Mouse (Mus musculus) kidney, embryonic 15.5 days (tissue): ENCODE measurements at regions not wholly inside any gene's neighbourhood (a gene's known extent, or its start where the extent isn't known, plus 50 kb on each side); places are given as distances from the start of the nearest gene placed in this dataset.

ENCODE experiments used
- ATAC-seq: fragments of 200-750 bp; cut with Nextera tagmentation; replicated peaks from 2 replicates; pipeline ENCODE4 v1.8.0; 2017; ENCODE audit warnings: moderate TSS enrichment; ENCODE audit not compliant: low FRiP score
- H3K27ac ChIP-seq: fragments of 300-500 bp; sonication (generic); 2 replicates; pipeline ENCODE4 v1.5.1; 2015; ENCODE audit warnings: mild to moderate bottlenecking, inconsistent platforms
- H3K27me3 ChIP-seq: fragments of 300-500 bp; sonication (generic); 2 replicates; pipeline ENCODE4 v1.6.1; 2015; ENCODE audit warnings: inconsistent platforms
- H3K36me3 ChIP-seq: fragments of 300-500 bp; sonication (generic); 2 replicates; pipeline ENCODE4 v1.6.1; 2015; ENCODE audit warnings: inconsistent platforms
- H3K4me1 ChIP-seq: fragments of 300-500 bp; sonication (generic); 2 replicates; pipeline ENCODE4 v1.6.1; 2015; ENCODE audit warnings: inconsistent platforms
- H3K4me2 ChIP-seq: fragments of 300-500 bp; sonication (generic); 2 replicates; pipeline ENCODE4 v1.6.1; 2015; ENCODE audit warnings: moderate library complexity, mild to moderate bottlenecking, inconsistent platforms
- H3K4me3 ChIP-seq: fragments of 300-500 bp; sonication (generic); replicated peaks from 2 replicates; pipeline ENCODE4 v1.5.1; 2015; ENCODE audit warnings: mild to moderate bottlenecking, inconsistent platforms
- H3K9ac ChIP-seq: fragments of 300-500 bp; sonication (generic); 2 replicates; pipeline ENCODE4 v1.6.1; 2015; ENCODE audit warnings: mild to moderate bottlenecking, inconsistent platforms
- H3K9me3 ChIP-seq: fragments of 300-500 bp; sonication (generic); replicated peaks from 2 replicates; pipeline ENCODE4 v1.6.1; 2016; ENCODE audit warnings: inconsistent platforms
- WGBS: fragments of 180-500 bp; shearing (Covaris S2); methylation state at CpG from one replicate; pipeline ENCODE4 v1.1.7; 2015; ENCODE audit warnings: mixed read lengths; 5-methylcytosine and 5-hydroxymethylcytosine counted together

- H3K9me3 ChIP-seq = no peaks in the 10 kb centered on the region
- H3K4me1 ChIP-seq = peaks cover 9% of the 10 kb centered on the region
- H3K36me3 ChIP-seq = no peaks in the 10 kb centered on the region
- no peaks in the 10 kb centered on the region for H3K27me3 ChIP-seq
- no peak overlapping the region for H3K4me2 ChIP-seq
- H3K4me3 ChIP-seq = no peak overlapping the region
- H3K9ac ChIP-seq = no peak overlapping the region
- WGBS = 84% methylated on average over 8 of the region's 8 CpGs
- no peak for ATAC-seq
- H3K27ac ChIP-seq = no peak overlapping the region
These were observed 135.7 kb upstream of the Azi2 start for GRCm38 (mm10) chr9:117904621-117905020.

- H3K4me2 ChIP-seq = no peak overlapping the region
- no peaks in the 10 kb centered on the region for H3K27me3 ChIP-seq
- no peak overlapping the region for H3K9ac ChIP-seq
- H3K9me3 ChIP-seq = no peaks in the 10 kb centered on the region
- WGBS = 42% methylated on average over 4 of the region's 4 CpGs
- peaks cover 9% of the 10 kb centered on the region for H3K4me1 ChIP-seq
- peak; percentile 66; the same call in 1 of the 2 replicates for ATAC-seq
- no peak overlapping the region for H3K4me3 ChIP-seq
- no peak overlapping the region for H3K27ac ChIP-seq
- H3K36me3 ChIP-seq = no peaks in the 10 kb centered on the region
These were observed 137.3 kb upstream of the Azi2 start for GRCm38 (mm10) chr9:117903025-117903424.

DNA sequence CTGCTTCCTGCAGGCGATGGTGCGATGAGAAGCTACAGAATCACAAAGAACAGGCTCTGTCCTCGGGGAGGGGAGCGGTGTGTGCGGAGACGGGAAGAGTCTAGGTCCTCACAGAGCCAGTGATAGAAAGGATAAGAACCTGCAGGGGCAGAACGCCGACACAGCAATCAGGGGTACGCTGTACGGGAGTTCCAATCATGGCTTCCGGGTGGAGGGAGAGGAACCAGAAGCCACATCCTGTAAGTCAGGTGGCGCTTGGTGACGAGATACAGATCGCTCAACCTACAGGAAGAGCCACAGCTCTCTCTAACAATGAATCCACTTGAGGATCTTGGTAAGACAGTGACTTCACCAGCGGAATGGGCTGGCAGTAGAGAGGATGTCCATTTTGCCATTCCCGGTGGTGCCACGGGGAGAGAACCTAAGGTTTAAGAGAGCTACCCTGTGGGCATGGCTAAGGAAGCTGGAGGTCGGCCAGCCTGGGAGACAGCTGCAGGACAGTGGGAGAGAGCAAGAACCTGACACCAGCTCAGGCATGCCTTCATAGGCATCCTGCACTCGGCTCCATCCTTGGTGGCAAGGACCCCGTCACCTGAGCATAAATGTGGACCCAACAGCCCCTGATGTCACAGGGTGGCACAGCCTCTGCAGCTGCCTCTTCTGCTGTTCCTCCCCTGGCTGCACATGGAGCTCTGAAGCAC, 137.9 kb upstream of the Azi2 start:
- ATAC-seq = peak; percentile 29; the same call in 1 of the 2 replicates
- H3K27me3 ChIP-seq = no peaks in the 10 kb centered on the region
- peaks cover 9% of the 10 kb centered on the region for H3K4me1 ChIP-seq
- no peak overlapping the region for H3K9ac ChIP-seq
- no peak overlapping the region for H3K4me3 ChIP-seq
- H3K36me3 ChIP-seq = no peaks in the 10 kb centered on the region
- H3K4me2 ChIP-seq = no peak overlapping the region
- H3K9me3 ChIP-seq = no peaks in the 10 kb centered on the region
- 81% methylated on average over 20 of the region's 20 CpGs for WGBS
- no peak overlapping the region for H3K27ac ChIP-seq

DNA sequence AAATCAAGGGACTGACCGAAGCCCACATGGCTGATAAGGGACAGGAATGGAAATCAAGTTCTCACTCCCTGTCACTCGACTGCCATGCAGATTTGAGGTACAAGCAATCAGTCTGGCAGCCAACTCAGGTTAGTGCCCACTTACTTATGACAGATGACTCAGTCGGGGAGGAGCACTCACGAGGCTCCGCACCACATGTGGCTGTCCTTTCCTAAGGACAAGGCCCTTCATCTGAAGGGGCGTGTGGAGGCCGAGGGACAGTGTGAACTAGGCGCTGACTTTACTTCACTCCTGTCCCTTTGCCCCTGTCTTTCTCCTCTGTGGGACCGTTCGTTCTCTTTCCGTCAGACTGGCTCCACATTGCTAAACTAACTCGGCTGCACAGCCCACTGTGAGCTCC, 139.7 kb upstream of the Azi2 start:
- no peaks in the 10 kb centered on the region for H3K9me3 ChIP-seq
- H3K27ac ChIP-seq = no peak overlapping the region
- peaks cover 16% of the 10 kb centered on the region for H3K4me1 ChIP-seq
- 84% methylated on average over 12 of the region's 12 CpGs for WGBS
- H3K36me3 ChIP-seq = no peaks in the 10 kb centered on the region
- no peak overlapping the region for H3K4me3 ChIP-seq
- H3K27me3 ChIP-seq = no peaks in the 10 kb centered on the region
- ATAC-seq = no peak
- H3K9ac ChIP-seq = no peak overlapping the region
- no peak overlapping the region for H3K4me2 ChIP-seq

GRCm38 (mm10) chr9:117896517-117896916, 143.8 kb upstream of the Azi2 start:
- H3K27me3 ChIP-seq = no peaks in the 10 kb centered on the region
- no peak overlapping the region for H3K4me2 ChIP-seq
- H3K4me3 ChIP-seq = no peak overlapping the region
- no peaks in the 10 kb centered on the region for H3K9me3 ChIP-seq
- no peak overlapping the region for H3K27ac ChIP-seq
- H3K4me1 ChIP-seq = peaks cover 10% of the 10 kb centered on the region; the same call in 1 of the 2 replicates
- WGBS = 47% methylated on average over 8 of the region's 8 CpGs
- H3K9ac ChIP-seq = no peak overlapping the region
- no peak for ATAC-seq
- no peaks in the 10 kb centered on the region for H3K36me3 ChIP-seq

DNA sequence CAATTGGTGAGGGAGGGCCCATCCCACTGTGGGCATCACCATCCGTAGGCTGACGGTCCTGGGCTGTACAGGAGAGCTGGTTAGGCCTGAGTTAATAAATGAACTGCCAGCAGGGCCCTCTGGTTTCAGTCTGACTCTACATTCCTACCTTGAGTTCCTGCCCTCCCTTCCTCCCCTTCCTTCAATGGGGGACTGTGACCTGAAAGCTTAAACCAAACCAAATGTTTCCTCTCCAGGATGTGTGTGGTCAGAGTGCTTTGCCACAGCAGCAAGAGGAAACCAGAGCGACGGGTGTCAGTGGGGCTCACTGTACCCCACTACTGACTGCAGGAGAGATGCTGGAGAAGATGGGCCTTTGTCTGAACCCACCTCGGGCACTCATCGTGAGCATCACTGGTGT, 147.7 kb upstream of the Azi2 start:
- Histone ChIP-seq H3K27me3 (no peaks in the 10 kb centered on the region), H3K4me3 (no peak overlapping the region), H3K4me2 (no peak overlapping the region), H3K36me3 (no peaks in the 10 kb centered on the region), H3K4me1 (peaks cover 10% of the 10 kb centered on the region; the same call in 1 of the 2 replicates), H3K9me3 (no peaks in the 10 kb centered on the region), H3K9ac (no peak overlapping the region), H3K27ac (0 out of 2 replicates have a peak overlapping the region, but pooled peaks have one; percentile 7)
- 60% methylated on average over 6 of the region's 6 CpGs for WGBS
- no peak for ATAC-seq

GRCm38 (mm10) chr9:117873172-117873571, 167.1 kb upstream of the Azi2 start:
- Histone ChIP-seq H3K9me3 (no peaks in the 10 kb centered on the region), H3K9ac (no peak overlapping the region)
- ATAC-seq = 0 out of 2 replicates have a peak, but pooled peaks have one; percentile 30

GRCm38 (mm10) chr9:117872387-117873081, 167.8 kb upstream of the Azi2 start:
- Histone ChIP-seq H3K27ac (no peak overlapping the region), H3K9me3 (no peaks in the 10 kb centered on the region), H3K4me3 (peak overlapping the region; percentile 62), H3K36me3 (no peaks in the 10 kb centered on the region), H3K9ac (peak overlapping the region; percentile 44), H3K4me2 (peak overlapping the region; percentile 100), H3K4me1 (peaks cover 19% of the 10 kb centered on the region), H3K27me3 (peaks cover 60% of the 10 kb centered on the region)
- under 1% methylated on average over 57 of the region's 70 CpGs for WGBS
- peak; percentile 75 for ATAC-seq

More at GRCm38 (mm10) chr9:117873172-117873571, 167.1 kb upstream of the Azi2 start:
- peaks cover 19% of the 10 kb centered on the region for H3K4me1 ChIP-seq
- H3K4me3 ChIP-seq = peak overlapping the region; percentile 62
- no peaks in the 10 kb centered on the region for H3K36me3 ChIP-seq
- 19% methylated on average over 8 of the region's 8 CpGs for WGBS
- H3K27ac ChIP-seq = no peak overlapping the region
- H3K4me2 ChIP-seq = peak overlapping the region; percentile 100
- peaks cover 60% of the 10 kb centered on the region for H3K27me3 ChIP-seq

- Histone ChIP-seq H3K9ac (peak overlapping the region; percentile 44), H3K27me3 (peaks cover 60% of the 10 kb centered on the region), H3K4me2 (peak overlapping the region; percentile 100), H3K4me3 (peak overlapping the region; percentile 62), H3K27ac (no peak overlapping the region), H3K9me3 (no peaks in the 10 kb centered on the region), H3K4me1 (peaks cover 19% of the 10 kb centered on the region), H3K36me3 (no peaks in the 10 kb centered on the region)
- WGBS = under 1% methylated on average over 15 of the region's 15 CpGs
- ATAC-seq = peak; percentile 78
These were observed 168.3 kb upstream of the Azi2 start for GRCm38 (mm10) chr9:117872021-117872386.

GRCm38 (mm10) chr9:117870616-117871015, 169.7 kb upstream of the Azi2 start:
- 35% methylated on average over 11 of the region's 11 CpGs for WGBS
- H3K9ac ChIP-seq = no peak overlapping the region
- H3K27me3 ChIP-seq = peaks cover 60% of the 10 kb centered on the region
- no peak overlapping the region for H3K27ac ChIP-seq
- ATAC-seq = no peak
- peaks cover 19% of the 10 kb centered on the region for H3K4me1 ChIP-seq
- no peaks in the 10 kb centered on the region for H3K36me3 ChIP-seq
- no peak overlapping the region for H3K4me3 ChIP-seq
- peak overlapping the region; percentile 20; the same call in 1 of the 2 replicates for H3K4me2 ChIP-seq
- no peaks in the 10 kb centered on the region for H3K9me3 ChIP-seq

- ATAC-seq = no peak
- Histone ChIP-seq H3K27me3 (no peaks in the 10 kb centered on the region), H3K4me3 (no peak overlapping the region), H3K9ac (no peak overlapping the region), H3K36me3 (no peaks in the 10 kb centered on the region), H3K4me2 (no peak overlapping the region), H3K4me1 (no peaks in the 10 kb centered on the region), H3K27ac (no peak overlapping the region), H3K9me3 (no peaks in the 10 kb centered on the region)
- WGBS = 89% methylated on average over 3 of the region's 3 CpGs
These were observed 176.4 kb upstream of the Azi2 start for GRCm38 (mm10) chr9:117863944-117864343.

DNA sequence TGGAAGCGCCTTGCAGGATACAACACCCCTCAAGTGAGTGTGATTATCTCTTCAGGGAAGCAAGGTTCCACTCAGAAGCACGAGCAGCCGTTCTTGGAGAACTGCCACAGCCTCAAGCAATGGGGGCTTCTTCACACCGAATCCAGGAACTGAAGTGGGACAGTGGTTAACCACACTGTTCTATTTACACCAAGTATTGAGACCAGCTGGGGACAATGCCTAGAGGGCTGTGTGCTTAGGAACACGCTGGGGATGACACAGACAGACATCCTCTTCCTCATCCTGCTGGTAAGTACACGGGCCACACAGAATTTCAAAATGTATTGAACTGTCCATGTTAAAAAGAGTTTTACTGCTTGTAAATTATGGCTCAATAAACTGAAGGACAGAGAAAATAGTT, 177.0 kb upstream of the Azi2 start:
- no peaks in the 10 kb centered on the region for H3K27me3 ChIP-seq
- no peak overlapping the region for H3K4me2 ChIP-seq
- ATAC-seq = no peak
- H3K9me3 ChIP-seq = no peaks in the 10 kb centered on the region
- H3K4me3 ChIP-seq = no peak overlapping the region
- H3K9ac ChIP-seq = no peak overlapping the region
- no peaks in the 10 kb centered on the region for H3K4me1 ChIP-seq
- WGBS = 86% methylated on average over 6 of the region's 6 CpGs
- H3K27ac ChIP-seq = no peak overlapping the region
- H3K36me3 ChIP-seq = no peaks in the 10 kb centered on the region
